Mouse (Mus musculus) erythroblast, embryonic 14.5 days (primary cell): Measurements from ENCODE around the gene Vopp1.

Experiments
- GATA1 ChIP-seq: IDR thresholded peaks from 2 replicates; pipeline ENCODE4 v1.6.1; 2012; ENCODE audit warnings: low read length, inconsistent platforms, mixed read lengths
- TAL1 ChIP-seq: IDR thresholded peaks from 3 replicates; pipeline ENCODE4 v1.6.1; 2012; ENCODE audit warnings: low read length, inconsistent platforms, mixed read lengths

DNA sequence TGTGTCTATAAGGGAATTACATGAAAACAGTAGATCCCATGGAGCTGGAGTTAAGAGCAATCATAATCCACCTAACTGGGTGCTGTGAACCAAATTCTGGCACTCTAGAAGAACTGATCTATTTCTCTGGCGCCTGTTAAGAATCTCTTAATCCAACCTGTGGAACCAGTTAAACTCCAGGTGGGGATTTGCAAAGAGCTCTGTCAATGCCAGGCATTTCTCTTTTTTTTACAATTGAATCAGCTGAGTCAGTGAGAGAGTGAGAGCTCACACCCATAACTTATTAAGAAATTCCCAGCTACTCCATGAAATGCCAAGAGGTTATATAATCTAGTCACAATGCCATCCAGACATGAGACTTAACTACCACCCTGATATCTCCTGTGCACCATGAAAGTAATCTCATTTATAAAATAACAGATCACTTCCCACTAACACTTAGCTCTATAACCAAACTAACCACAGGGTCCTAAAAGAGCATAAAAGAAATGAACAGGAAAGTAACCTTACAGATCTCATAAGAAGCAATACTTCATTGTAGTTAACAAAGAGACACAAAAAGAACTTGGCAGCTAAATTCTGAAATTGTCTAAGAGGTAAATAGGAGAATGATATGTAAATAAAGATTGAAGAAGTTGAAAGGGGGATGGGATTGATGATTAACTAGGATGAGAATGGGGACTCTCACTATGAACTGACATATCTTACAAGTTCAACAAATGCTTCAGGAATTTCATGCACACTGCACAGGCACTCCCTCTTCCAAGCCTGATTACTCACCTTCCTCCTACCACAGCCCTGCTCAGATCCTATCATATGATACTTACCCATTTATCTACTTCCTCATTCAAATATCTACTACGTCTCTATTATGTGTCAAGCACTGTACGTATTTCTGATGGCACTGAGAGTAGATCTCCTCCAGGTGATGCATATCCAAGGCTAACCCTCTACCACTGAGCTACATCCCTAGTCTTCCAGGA lies 12.9 kb downstream of the Vopp1 start:
- TF ChIP-seq TAL1: no peak
- no peak for TF ChIP-seq GATA1
